Mouse (Mus musculus) intestine, embryonic 15.5 days (tissue): ENCODE measurements around the gene Cltc. TPM values are rescaled to one million over a fixed set of nuclear protein-coding genes. Genes with fewer than 3 reads are reported as not detected.
"Not testable (repeated sequence)": the region's sequence is repeated elsewhere in the genome, so short reads cannot be mapped to it uniquely, and the experiment has no call there.

ENCODE experiments used
- ATAC-seq: fragments of 200-750 bp; cut with Nextera tagmentation; 2 replicates; pipeline ENCODE4 v1.8.0; 2017; ENCODE audit warnings: moderate TSS enrichment, moderate library complexity
- H3K27ac ChIP-seq: fragments of 300-500 bp; sonication (generic); 2 replicates; pipeline ENCODE4 v1.5.1; 2015; ENCODE audit warnings: mild to moderate bottlenecking, inconsistent platforms
- H3K27me3 ChIP-seq: fragments of 300-500 bp; sonication (generic); replicated peaks from 2 replicates; pipeline ENCODE4 v1.6.1; 2015; ENCODE audit warnings: inconsistent platforms
- H3K36me3 ChIP-seq: fragments of 300-500 bp; sonication (generic); 2 replicates; pipeline ENCODE4 v1.6.1; 2015; ENCODE audit warnings: inconsistent platforms
- H3K4me1 ChIP-seq: fragments of 300-500 bp; sonication (generic); replicated peaks from 2 replicates; pipeline ENCODE4 v1.6.1; 2015; ENCODE audit warnings: inconsistent platforms
- H3K4me2 ChIP-seq: fragments of 300-500 bp; sonication (generic); replicated peaks from 2 replicates; pipeline ENCODE4 v1.6.1; 2015; ENCODE audit warnings: mild to moderate bottlenecking, inconsistent platforms
- H3K4me3 ChIP-seq: fragments of 300-500 bp; sonication (generic); replicated peaks from 2 replicates; pipeline ENCODE4 v1.5.1; 2015; ENCODE audit warnings: inconsistent platforms
- H3K9ac ChIP-seq: fragments of 300-500 bp; sonication (generic); 2 replicates; pipeline ENCODE4 v1.6.1; 2015; ENCODE audit warnings: inconsistent platforms
- H3K9me3 ChIP-seq: fragments of 300-500 bp; sonication (generic); 2 replicates; pipeline ENCODE4 v1.6.1; 2016; ENCODE audit warnings: inconsistent platforms
- WGBS: fragments of 180-500 bp; shearing (Covaris S2); methylation state at CpG from one replicate; pipeline ENCODE4 v1.1.7; 2015; 5-methylcytosine and 5-hydroxymethylcytosine counted together
- polyA plus RNA-seq: library from polyadenylated mRNA; unstranded; fragments of >200 nt; fragmentation: Nextera tagmentation; extraction: Ambion mirVana; gene quantifications from 2 replicates; pipeline ENCODE4 v1.2.1, GENCODE M21; 2015

Gene Cltc
- polyA plus RNA-seq, 1 experiment from 2014 or later = 135 TPM

GRCm38 (mm10) chr11:86756156-86757141 is 916 bp downstream of the Cltc start:
- Histone ChIP-seq H3K27me3 (no peaks in the 10 kb centered on the region), H3K36me3 (no peaks in the 10 kb centered on the region), H3K9me3 (no peaks in the 10 kb centered on the region), H3K9ac (peak overlapping the region; percentile 98), H3K4me3 (peak overlapping the region; percentile 92), H3K4me1 (peaks cover 11% of the 10 kb centered on the region), H3K4me2 (peak overlapping the region; percentile 81), H3K27ac (peak overlapping the region; percentile 96)
- ATAC-seq = peak; percentile 44
- 2% methylated on average over 31 of the region's 31 CpGs for WGBS

GRCm38 (mm10) chr11:86752404-86752803 is 5.0 kb downstream of the Cltc start:
- ATAC-seq = no peak
- Histone ChIP-seq H3K36me3 (no peaks in the 10 kb centered on the region), H3K4me3 (no peak overlapping the region), H3K4me1 (peaks cover 18% of the 10 kb centered on the region), H3K9ac (no peak overlapping the region), H3K9me3 (no peaks in the 10 kb centered on the region), H3K27me3 (no peaks in the 10 kb centered on the region), H3K27ac (no peak overlapping the region), H3K4me2 (no peak overlapping the region)

GRCm38 (mm10) chr11:86751010-86751409 is 6.4 kb downstream of the Cltc start:
- Histone ChIP-seq H3K36me3 (no peaks in the 10 kb centered on the region), H3K27me3 (no peaks in the 10 kb centered on the region), H3K4me3 (no peak overlapping the region), H3K27ac (no peak overlapping the region), H3K4me1 (peaks cover 21% of the 10 kb centered on the region), H3K4me2 (no peak overlapping the region), H3K9ac (no peak overlapping the region), H3K9me3 (no peaks in the 10 kb centered on the region)
- no peak for ATAC-seq
- WGBS = 96% methylated on average over 1 of the region's 1 CpGs

GRCm38 (mm10) chr11:86749776-86750423 is 7.5 kb downstream of the Cltc start:
- peaks cover 20% of the 10 kb centered on the region for H3K4me1 ChIP-seq
- no peak overlapping the region for H3K9ac ChIP-seq
- no peaks in the 10 kb centered on the region for H3K27me3 ChIP-seq
- H3K36me3 ChIP-seq = no peaks in the 10 kb centered on the region
- no peak for ATAC-seq
- WGBS = 80% methylated on average over 3 of the region's 3 CpGs
- H3K27ac ChIP-seq = no peak overlapping the region
- H3K9me3 ChIP-seq = no peaks in the 10 kb centered on the region
- no peak overlapping the region for H3K4me3 ChIP-seq
- H3K4me2 ChIP-seq = no peak overlapping the region

- WGBS = 67% methylated on average over 3 of the region's 3 CpGs
- Histone ChIP-seq H3K4me1 (peaks cover 10% of the 10 kb centered on the region), H3K9ac (no peak overlapping the region), H3K4me2 (no peak overlapping the region), H3K9me3 (no peaks in the 10 kb centered on the region), H3K27me3 (no peaks in the 10 kb centered on the region), H3K4me3 (no peak overlapping the region), H3K36me3 (no peaks in the 10 kb centered on the region), H3K27ac (no peak overlapping the region)
- no peak for ATAC-seq
Observed at GRCm38 (mm10) chr11:86745634-86746404, 11.5 kb downstream of the Cltc start.

GRCm38 (mm10) chr11:86742605-86743004 is 14.8 kb downstream of the Cltc start:
- no peak overlapping the region for H3K9ac ChIP-seq
- H3K9me3 ChIP-seq = no peaks in the 10 kb centered on the region
- 41% methylated on average over 2 of the region's 2 CpGs for WGBS
- no peaks in the 10 kb centered on the region for H3K36me3 ChIP-seq
- H3K27me3 ChIP-seq = no peaks in the 10 kb centered on the region
- ATAC-seq = 0 out of 2 replicates have a peak, but pooled peaks have one; percentile 39
- no peak overlapping the region for H3K4me3 ChIP-seq
- no peak overlapping the region for H3K4me2 ChIP-seq
- no peak overlapping the region for H3K27ac ChIP-seq
- peaks cover 6% of the 10 kb centered on the region for H3K4me1 ChIP-seq

GRCm38 (mm10) chr11:86741505-86741904 is 15.9 kb downstream of the Cltc start:
- H3K4me1 ChIP-seq = peaks cover 3% of the 10 kb centered on the region; the same call in 1 of the 2 replicates
- H3K9ac ChIP-seq = no peak overlapping the region
- no peak overlapping the region for H3K4me2 ChIP-seq
- ATAC-seq = no peak
- no peak overlapping the region for H3K27ac ChIP-seq
- 96% methylated on average over 5 of the region's 5 CpGs for WGBS
- H3K9me3 ChIP-seq = no peaks in the 10 kb centered on the region
- no peaks in the 10 kb centered on the region for H3K36me3 ChIP-seq
- H3K4me3 ChIP-seq = no peak overlapping the region
- no peaks in the 10 kb centered on the region for H3K27me3 ChIP-seq

- 0 out of 2 replicates have a peak, but pooled peaks cover under 1% of the 10 kb centered on the region for H3K4me1 ChIP-seq
- WGBS = 72% methylated on average over 2 of the region's 2 CpGs
- ATAC-seq = 0 out of 2 replicates have a peak, but pooled peaks have one; percentile 47
Observed at GRCm38 (mm10) chr11:86739470-86739869, 17.9 kb downstream of the Cltc start.

GRCm38 (mm10) chr11:86738956-86739355 is 18.4 kb downstream of the Cltc start:
- 0 out of 2 replicates have a peak, but pooled peaks cover 2% of the 10 kb centered on the region for H3K4me1 ChIP-seq
- WGBS = 67% methylated on average over 1 of the region's 1 CpGs
- no peaks in the 10 kb centered on the region for H3K36me3 ChIP-seq
- ATAC-seq = peak; percentile 85
- no peak overlapping the region for H3K4me2 ChIP-seq
- H3K27me3 ChIP-seq = no peaks in the 10 kb centered on the region
- H3K9ac ChIP-seq = no peak overlapping the region
- H3K4me3 ChIP-seq = no peak overlapping the region
- no peak overlapping the region for H3K27ac ChIP-seq
- H3K9me3 ChIP-seq = no peaks in the 10 kb centered on the region

More at GRCm38 (mm10) chr11:86739470-86739869, 17.9 kb downstream of the Cltc start:
- Histone ChIP-seq H3K27me3 (no peaks in the 10 kb centered on the region), H3K36me3 (no peaks in the 10 kb centered on the region), H3K9ac (no peak overlapping the region), H3K4me2 (no peak overlapping the region), H3K27ac (no peak overlapping the region), H3K9me3 (no peaks in the 10 kb centered on the region), H3K4me3 (no peak overlapping the region)

GRCm38 (mm10) chr11:86738308-86738707 is 19.1 kb downstream of the Cltc start:
- H3K4me2 ChIP-seq, H3K4me3 ChIP-seq, H3K4me1 ChIP-seq, H3K27me3 ChIP-seq, H3K27ac ChIP-seq, ATAC-seq, H3K36me3 ChIP-seq, H3K9ac ChIP-seq, H3K9me3 ChIP-seq: not testable (repeated sequence)
- WGBS = 83% methylated on average over 1 of the region's 1 CpGs

- Histone ChIP-seq H3K9ac (no peak overlapping the region), H3K27ac (no peak overlapping the region), H3K4me2 (no peak overlapping the region), H3K27me3 (no peaks in the 10 kb centered on the region), H3K9me3 (no peaks in the 10 kb centered on the region), H3K4me3 (no peak overlapping the region), H3K4me1 (0 out of 2 replicates have a peak, but pooled peaks cover 2% of the 10 kb centered on the region), H3K36me3 (no peaks in the 10 kb centered on the region)
- ATAC-seq = peak; percentile 80
- WGBS = 53% methylated on average over 8 of the region's 8 CpGs
Observed at GRCm38 (mm10) chr11:86737301-86738000, 19.9 kb downstream of the Cltc start.
